Mouse (Mus musculus) forebrain, embryonic 13.5 days (tissue): ENCODE measurements around the gene Trcg1. TPM values are rescaled to one million over a fixed set of nuclear protein-coding genes. Genes with fewer than 3 reads are reported as not detected.

Source experiments
- ATAC-seq: fragments of 200-750 bp; cut with Nextera tagmentation; 2 replicates; pipeline ENCODE4 v1.8.0; 2017
- H3K27ac ChIP-seq: fragments of 300-500 bp; sonication (generic); 2 replicates; pipeline ENCODE4 v1.5.1; 2015; ENCODE audit warnings: inconsistent platforms, mild to moderate bottlenecking, moderate library complexity
- H3K27me3 ChIP-seq: fragments of 300-500 bp; sonication (generic); 2 replicates; pipeline ENCODE4 v1.6.1; 2015; ENCODE audit warnings: mild to moderate bottlenecking, inconsistent platforms
- H3K36me3 ChIP-seq: fragments of 300-500 bp; sonication (generic); 2 replicates; pipeline ENCODE4 v1.6.1; 2015; ENCODE audit warnings: mild to moderate bottlenecking, inconsistent platforms; ENCODE audit not compliant: poor library complexity, severe bottlenecking
- H3K4me1 ChIP-seq: fragments of 300-500 bp; sonication (generic); 2 replicates; pipeline ENCODE4 v1.6.1; 2015; ENCODE audit warnings: inconsistent platforms
- H3K4me2 ChIP-seq: fragments of 300-500 bp; sonication (generic); 2 replicates; pipeline ENCODE4 v1.6.1; 2015; ENCODE audit warnings: inconsistent platforms, mild to moderate bottlenecking, moderate library complexity
- H3K4me3 ChIP-seq: fragments of 300-500 bp; sonication (generic); 2 replicates; pipeline ENCODE4 v1.5.1; 2015; ENCODE audit warnings: mild to moderate bottlenecking, inconsistent platforms
- H3K9ac ChIP-seq: fragments of 300-500 bp; sonication (generic); 2 replicates; pipeline ENCODE4 v1.6.1; 2015; ENCODE audit warnings: mild to moderate bottlenecking, inconsistent platforms
- H3K9me3 ChIP-seq: fragments of 300-500 bp; sonication (generic); replicated peaks from 2 replicates; pipeline ENCODE4 v1.6.1; 2016; ENCODE audit warnings: inconsistent platforms
- WGBS: fragments of 180-500 bp; shearing (Covaris S2); methylation state at CpG from one replicate; pipeline ENCODE4 v1.1.7; 2015; 5-methylcytosine and 5-hydroxymethylcytosine counted together
- polyA plus RNA-seq: library from polyadenylated mRNA; unstranded; fragments of >200 nt; fragmentation: Nextera tagmentation; extraction: Ambion mirVana; gene quantifications from 2 replicates; pipeline ENCODE4 v1.2.1, GENCODE M21; 2015

Trcg1 gene
- polyA plus RNA-seq, 1 experiment from 2014 or later = not detected

DNA sequence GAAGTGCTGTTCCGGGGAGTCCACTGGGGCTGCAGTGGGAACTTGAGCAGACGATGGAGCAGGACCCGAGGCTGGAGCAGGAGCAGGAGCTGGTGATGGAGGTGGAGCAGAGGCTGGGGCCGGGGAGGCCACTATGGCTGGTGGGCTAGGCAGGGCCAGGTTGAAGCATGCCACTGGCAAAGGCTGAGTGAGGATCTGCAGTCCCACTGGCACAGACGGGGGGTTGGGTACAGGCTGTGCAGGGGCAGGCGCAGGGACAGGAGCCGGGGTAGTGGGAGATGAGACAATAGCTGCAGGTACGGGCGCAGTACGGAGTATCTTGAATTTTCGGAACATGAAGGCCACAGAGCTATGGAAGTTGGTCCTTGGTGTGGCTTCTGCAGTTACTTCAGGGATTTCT, 20.5 kb downstream of the Trcg1 start:
- no peak for ATAC-seq
- Histone ChIP-seq H3K36me3 (peaks cover 54% of the 10 kb centered on the region), H3K27me3 (peaks cover 4% of the 10 kb centered on the region; the same call in 1 of the 2 replicates), H3K4me3 (no peak overlapping the region), H3K9ac (no peak overlapping the region), H3K27ac (no peak overlapping the region), H3K4me1 (peaks cover 11% of the 10 kb centered on the region), H3K4me2 (no peak overlapping the region), H3K9me3 (no peaks in the 10 kb centered on the region)
- 94% methylated on average over 11 of the region's 11 CpGs for WGBS

DNA sequence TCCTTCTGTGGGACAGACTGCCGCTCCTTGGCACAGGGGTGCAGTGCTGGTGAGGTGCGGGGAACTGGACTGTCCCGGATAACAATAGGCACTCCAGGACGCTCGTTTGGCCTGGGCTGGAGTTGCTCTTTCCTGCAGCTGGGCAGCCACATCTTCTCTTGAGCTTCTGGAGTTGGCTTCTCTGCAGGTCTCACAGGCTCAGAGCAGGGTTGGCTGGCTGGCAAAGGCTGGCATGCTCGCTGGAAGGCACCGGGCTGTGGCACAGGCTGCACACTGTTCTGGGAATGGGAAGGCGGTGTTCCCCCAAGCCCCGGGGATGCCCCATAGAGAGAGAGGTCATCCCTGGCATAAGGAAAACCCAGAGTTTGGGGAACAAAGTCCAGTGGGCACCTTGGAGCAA, 21.3 kb downstream of the Trcg1 start:
- Histone ChIP-seq H3K4me2 (no peak overlapping the region), H3K9ac (no peak overlapping the region), H3K27ac (no peak overlapping the region), H3K36me3 (peaks cover 50% of the 10 kb centered on the region), H3K9me3 (no peaks in the 10 kb centered on the region), H3K4me3 (no peak overlapping the region), H3K27me3 (peaks cover 4% of the 10 kb centered on the region; the same call in 1 of the 2 replicates), H3K4me1 (peaks cover 11% of the 10 kb centered on the region)
- WGBS = 92% methylated on average over 9 of the region's 9 CpGs
- ATAC-seq = no peak

DNA sequence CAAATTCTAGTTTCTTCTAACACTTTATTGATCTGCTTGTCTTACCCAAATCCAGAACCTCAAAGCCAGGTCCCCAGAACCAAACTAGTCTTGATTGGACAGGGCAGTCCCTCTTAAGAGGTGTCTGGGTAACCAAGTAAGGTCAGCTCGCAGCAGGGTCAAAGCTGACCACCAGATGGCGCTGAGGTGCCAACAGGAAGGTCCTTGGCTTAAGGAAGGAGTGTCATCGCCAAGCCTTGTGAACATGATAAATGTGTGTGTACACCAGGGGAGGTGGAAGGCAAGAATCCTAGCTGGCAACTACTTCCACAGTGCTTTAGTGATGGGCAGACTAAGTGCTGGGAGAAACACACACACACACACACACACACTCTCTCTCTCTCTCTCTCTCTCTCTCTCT, 23.4 kb downstream of the Trcg1 start:
- Histone ChIP-seq H3K9me3 (no peaks in the 10 kb centered on the region), H3K36me3 (peaks cover 31% of the 10 kb centered on the region), H3K4me3 (no peak overlapping the region), H3K27ac (no peak overlapping the region), H3K4me2 (no peak overlapping the region), H3K27me3 (peaks cover 14% of the 10 kb centered on the region; the same call in 1 of the 2 replicates), H3K4me1 (peaks cover 13% of the 10 kb centered on the region), H3K9ac (no peak overlapping the region)
- WGBS = 6% methylated on average over 3 of the region's 3 CpGs
- ATAC-seq = no peak

DNA sequence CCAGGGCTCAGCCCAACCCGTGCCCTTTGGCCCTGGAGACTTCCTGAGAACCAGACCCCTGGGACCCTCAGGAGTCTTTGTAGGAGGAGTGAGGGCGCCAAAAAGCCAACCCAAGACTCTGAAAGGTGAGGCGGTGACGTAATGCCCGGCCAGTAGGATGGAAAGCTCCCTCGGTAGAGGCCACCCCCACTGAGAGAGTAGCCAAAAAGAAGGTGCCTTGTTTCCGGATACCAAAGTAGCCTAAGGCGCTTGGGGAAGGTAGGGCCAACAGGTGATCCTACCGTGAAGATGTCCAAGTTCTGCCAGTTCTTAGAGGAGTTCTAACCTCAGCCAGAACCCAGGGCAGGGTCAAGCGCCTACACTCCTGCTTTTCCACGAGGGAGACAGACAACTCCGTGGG, 24.6 kb downstream of the Trcg1 start:
- Histone ChIP-seq H3K4me2 (peak overlapping the region; percentile 93), H3K4me3 (peak overlapping the region; percentile 69), H3K27ac (no peak overlapping the region), H3K4me1 (peaks cover 13% of the 10 kb centered on the region), H3K9ac (peak overlapping the region; percentile 72), H3K9me3 (no peaks in the 10 kb centered on the region), H3K36me3 (peaks cover 25% of the 10 kb centered on the region), H3K27me3 (peaks cover 20% of the 10 kb centered on the region; the same call in 1 of the 2 replicates)
- 21% methylated on average over 12 of the region's 12 CpGs for WGBS
- ATAC-seq = no peak

DNA sequence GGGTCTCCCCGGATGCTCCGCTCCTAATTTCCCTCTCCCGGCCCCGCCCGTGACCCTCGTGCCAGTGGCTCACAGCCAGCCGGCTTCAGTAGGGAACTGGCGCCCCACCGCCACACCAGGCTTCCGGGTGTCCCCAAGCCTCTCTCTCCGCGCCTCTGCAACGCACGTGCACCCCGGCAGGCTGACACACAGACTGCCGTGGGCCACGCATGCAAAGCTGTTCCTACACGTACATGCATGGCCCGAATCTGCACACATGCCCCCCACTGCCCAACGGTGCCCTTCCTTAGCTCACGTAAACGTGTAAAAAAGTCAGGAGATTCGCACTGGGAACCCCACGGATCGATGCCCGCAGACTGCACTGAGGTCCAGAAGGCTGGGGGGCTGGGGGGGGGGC, 25.2 kb downstream of the Trcg1 start:
- H3K9ac ChIP-seq = peak overlapping the region; percentile 72
- ATAC-seq = peak; percentile 52
- H3K27ac ChIP-seq = no peak overlapping the region
- H3K4me2 ChIP-seq = peak overlapping the region; percentile 93
- WGBS = under 1% methylated on average over 26 of the region's 26 CpGs
- H3K4me1 ChIP-seq = peaks cover 13% of the 10 kb centered on the region
- H3K9me3 ChIP-seq = no peaks in the 10 kb centered on the region
- peaks cover 20% of the 10 kb centered on the region; the same call in 1 of the 2 replicates for H3K27me3 ChIP-seq
- H3K36me3 ChIP-seq = peaks cover 20% of the 10 kb centered on the region
- H3K4me3 ChIP-seq = peak overlapping the region; percentile 69

DNA sequence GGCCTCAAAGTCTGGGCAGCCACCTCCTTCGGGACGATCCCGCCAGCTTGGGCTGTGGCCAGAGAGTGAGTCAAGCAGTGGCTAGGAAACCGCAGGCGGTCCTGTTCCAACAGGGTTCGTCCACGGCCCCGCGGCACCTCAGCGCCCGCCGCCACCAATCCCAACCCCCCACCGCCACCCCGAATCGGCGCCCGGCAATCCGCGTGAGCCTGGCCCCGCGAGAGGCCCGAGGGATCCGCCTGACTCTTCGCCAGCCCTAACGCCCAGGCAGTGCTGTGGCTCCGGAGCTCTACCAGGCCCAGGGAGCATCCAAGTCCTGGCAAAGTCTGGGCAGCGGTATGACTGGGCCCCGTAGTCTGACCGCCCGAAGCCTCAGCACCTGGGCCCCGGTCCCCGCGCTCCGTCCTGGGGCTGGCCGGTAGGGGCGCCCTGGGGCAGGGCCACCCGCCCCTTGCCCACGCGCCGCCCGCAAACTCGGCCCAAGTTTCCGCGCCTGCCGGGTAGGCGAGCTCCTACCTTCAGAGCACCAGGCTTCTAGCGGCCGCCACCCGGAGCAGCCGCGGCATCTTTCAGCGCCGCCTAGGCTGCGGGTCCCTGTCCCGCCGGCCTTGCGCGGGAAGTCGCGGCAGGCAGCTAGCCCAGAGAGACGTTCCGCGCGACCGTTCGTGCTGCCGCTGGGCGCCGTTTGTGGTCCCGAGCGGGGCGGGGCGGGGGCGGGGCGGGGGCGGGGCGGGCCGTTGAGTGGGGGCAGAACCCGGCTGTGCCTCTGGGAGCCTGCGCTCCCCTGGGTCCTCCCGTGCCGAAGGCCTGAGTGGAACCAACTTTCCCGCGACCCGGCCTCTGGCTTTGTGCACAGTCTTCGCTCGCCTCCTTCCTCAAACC, 25.8 kb downstream of the Trcg1 start, which contains the start of gene 1700017B05Rik:
1700017B05Rik (minus strand) TSS at position 700 of the 882 bp plus-strand sequence.
- no peaks in the 10 kb centered on the region for H3K9me3 ChIP-seq
- H3K9ac ChIP-seq = peak within 1 kb of the TSS; percentile 72
- ATAC-seq = peak; percentile 84
- peak within 1 kb of the TSS; percentile 69 for H3K4me3 ChIP-seq
- under 1% methylated on average over 75 of the region's 87 CpGs for WGBS
- peaks cover 20% of the 10 kb centered on the region; the same call in 1 of the 2 replicates for H3K27me3 ChIP-seq
- H3K27ac ChIP-seq = peak within 1 kb of the TSS; percentile 68
- H3K4me2 ChIP-seq = peak within 1 kb of the TSS; percentile 93
- H3K4me1 ChIP-seq = peaks cover 15% of the 10 kb centered on the region
- H3K36me3 ChIP-seq = peaks cover 13% of the 10 kb centered on the region

DNA sequence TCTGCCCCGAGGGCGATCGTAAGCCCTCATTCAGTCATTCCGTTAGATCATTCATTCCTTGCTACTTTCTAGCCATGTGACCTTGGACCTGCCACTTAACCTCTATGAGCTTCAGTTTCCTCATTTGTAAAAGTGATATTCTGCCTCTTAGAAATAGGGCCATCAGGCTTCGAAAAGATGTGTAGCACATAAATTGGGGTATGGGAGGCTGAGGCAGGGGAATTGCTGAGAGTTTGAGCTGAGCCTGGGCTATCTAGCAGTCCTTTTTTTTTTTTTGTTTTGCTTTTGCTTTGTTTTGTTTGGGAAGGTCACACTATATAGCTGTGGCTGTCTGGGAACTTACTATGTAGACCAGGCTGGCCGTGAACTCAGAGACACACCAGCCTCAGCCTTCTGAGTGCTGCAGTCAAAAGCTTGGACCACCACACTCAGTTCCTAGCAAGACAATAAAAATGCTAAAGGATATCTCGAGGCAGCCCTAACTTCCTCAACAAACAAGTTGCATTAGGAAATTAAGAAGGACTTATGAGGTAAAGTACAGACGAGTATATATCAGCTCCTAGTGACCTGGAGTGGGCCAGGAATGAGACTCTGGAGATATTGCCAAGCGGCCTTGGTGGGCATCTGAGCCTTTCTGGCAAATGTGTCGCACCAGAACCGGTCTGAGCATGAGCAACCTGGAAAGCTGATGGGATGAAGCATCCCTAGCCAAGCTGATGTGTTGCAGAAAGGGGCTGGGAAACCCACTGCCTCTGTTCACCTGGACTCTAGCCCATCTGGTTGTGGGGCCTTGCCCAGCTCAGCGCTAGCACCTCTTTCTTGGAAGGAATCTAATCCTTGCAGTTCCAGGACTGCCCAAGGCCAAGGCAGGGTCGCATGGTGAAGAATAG, 26.7 kb downstream of the Trcg1 start:
- Histone ChIP-seq H3K27ac (no peak overlapping the region), H3K9ac (peak overlapping the region; percentile 72), H3K4me3 (peak overlapping the region; percentile 69), H3K36me3 (peaks cover 4% of the 10 kb centered on the region; the same call in 1 of the 2 replicates), H3K9me3 (no peaks in the 10 kb centered on the region), H3K27me3 (peaks cover 20% of the 10 kb centered on the region; the same call in 1 of the 2 replicates), H3K4me2 (peak overlapping the region; percentile 93), H3K4me1 (peaks cover 24% of the 10 kb centered on the region)
- WGBS = 55% methylated on average over 13 of the region's 13 CpGs
- no peak for ATAC-seq

DNA sequence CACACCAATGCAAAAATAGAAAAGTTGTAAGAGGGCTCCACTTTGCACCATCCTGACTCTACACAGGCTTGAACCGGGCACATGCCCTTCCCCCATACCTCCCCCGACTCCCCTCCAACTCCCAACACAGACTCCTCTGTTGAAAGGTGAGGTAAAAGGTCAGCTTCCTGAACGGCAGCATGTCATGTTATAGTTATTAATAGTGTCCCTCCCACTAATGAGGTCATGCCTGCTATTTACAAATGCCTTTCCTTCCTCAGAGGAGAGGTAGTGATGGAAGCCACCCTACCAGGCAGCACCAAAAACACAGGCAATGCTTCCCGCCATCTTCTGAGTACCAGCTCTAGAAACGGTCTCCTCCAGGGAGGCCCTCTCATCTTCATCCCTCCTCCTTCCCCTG, 28.8 kb downstream of the Trcg1 start:
- 55% methylated on average over 5 of the region's 5 CpGs for WGBS
- Histone ChIP-seq H3K9me3 (no peaks in the 10 kb centered on the region), H3K4me2 (no peak overlapping the region), H3K27me3 (peaks cover 20% of the 10 kb centered on the region; the same call in 1 of the 2 replicates), H3K27ac (no peak overlapping the region), H3K9ac (no peak overlapping the region), H3K36me3 (no peaks in the 10 kb centered on the region), H3K4me1 (peaks cover 45% of the 10 kb centered on the region), H3K4me3 (no peak overlapping the region)
- ATAC-seq = no peak

DNA sequence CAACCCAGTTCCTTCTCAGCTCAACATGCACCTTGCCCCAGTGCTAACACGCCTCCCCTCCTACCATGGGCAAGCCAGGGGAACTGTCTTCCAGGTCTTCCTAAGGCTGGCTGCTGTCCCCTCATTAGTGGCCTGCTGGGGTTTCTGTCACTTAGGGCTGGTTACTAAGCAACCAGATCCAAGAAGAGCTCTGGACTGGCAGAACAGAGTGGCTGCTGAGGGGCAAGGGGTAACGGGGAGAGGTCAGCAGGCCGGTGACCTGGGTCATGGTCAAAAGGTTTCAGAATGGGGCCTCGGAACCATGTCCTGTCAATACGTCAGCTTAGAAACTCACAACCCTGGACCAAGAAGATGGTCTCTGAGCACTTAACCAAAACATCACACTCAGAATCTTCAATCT, 31.1 kb downstream of the Trcg1 start:
- peaks cover 16% of the 10 kb centered on the region; the same call in 1 of the 2 replicates for H3K27me3 ChIP-seq
- WGBS = 17% methylated on average over 5 of the region's 5 CpGs
- H3K4me1 ChIP-seq = peaks cover 49% of the 10 kb centered on the region
- no peak overlapping the region for H3K27ac ChIP-seq
- H3K9me3 ChIP-seq = no peaks in the 10 kb centered on the region
- no peaks in the 10 kb centered on the region for H3K36me3 ChIP-seq
- no peak overlapping the region for H3K9ac ChIP-seq
- H3K4me3 ChIP-seq = no peak overlapping the region
- no peak overlapping the region for H3K4me2 ChIP-seq
- ATAC-seq = no peak

DNA sequence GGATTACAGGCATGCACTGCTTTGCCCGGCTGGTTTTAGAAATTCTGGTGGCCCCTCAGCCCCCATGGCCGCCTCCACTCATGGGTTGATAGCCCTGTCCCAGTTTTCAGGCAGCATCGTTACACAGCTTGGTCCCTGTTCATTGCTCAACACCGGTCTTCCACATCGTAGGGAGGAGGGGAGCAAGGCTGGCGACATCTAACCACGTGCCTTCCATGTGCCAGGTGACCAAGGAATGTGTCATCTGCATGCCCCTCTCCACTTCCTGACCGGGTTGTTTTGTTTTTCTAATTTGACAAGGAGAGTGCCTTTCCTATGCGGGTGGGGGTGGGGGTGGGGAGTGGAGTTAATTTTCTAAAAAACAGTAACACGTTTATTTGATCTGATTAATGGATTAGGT, 31.7 kb downstream of the Trcg1 start:
- no peak overlapping the region for H3K4me3 ChIP-seq
- peaks cover 46% of the 10 kb centered on the region for H3K4me1 ChIP-seq
- no peak overlapping the region for H3K27ac ChIP-seq
- peaks cover 16% of the 10 kb centered on the region; the same call in 1 of the 2 replicates for H3K27me3 ChIP-seq
- ATAC-seq = no peak
- H3K36me3 ChIP-seq = no peaks in the 10 kb centered on the region
- no peak overlapping the region for H3K4me2 ChIP-seq
- 12% methylated on average over 10 of the region's 10 CpGs for WGBS
- no peak overlapping the region for H3K9ac ChIP-seq
- no peaks in the 10 kb centered on the region for H3K9me3 ChIP-seq

DNA sequence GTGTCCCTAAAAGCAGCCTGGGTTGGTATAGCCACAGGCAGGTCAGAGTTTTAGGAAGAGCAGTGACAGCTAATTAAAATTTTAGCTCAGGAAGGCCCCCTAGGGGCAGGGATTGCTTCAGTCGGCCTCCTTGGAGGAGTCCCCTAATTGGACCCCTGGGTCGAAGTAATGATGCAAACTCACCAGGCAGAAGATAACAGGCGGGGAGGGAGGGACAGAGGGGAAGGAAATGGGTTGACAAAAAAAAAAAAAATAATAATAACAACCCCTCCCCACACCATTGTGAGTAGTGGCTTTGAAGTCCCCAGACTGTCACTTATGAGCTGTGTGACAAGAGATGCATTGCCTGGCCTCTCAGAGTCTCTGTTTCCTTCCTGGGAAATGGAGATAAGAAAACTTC, 32.2 kb downstream of the Trcg1 start:
- peaks cover 46% of the 10 kb centered on the region for H3K4me1 ChIP-seq
- no peaks in the 10 kb centered on the region for H3K9me3 ChIP-seq
- H3K9ac ChIP-seq = no peak overlapping the region
- no peak overlapping the region for H3K4me3 ChIP-seq
- no peak overlapping the region for H3K4me2 ChIP-seq
- 3% methylated on average over 2 of the region's 3 CpGs for WGBS
- H3K27ac ChIP-seq = no peak overlapping the region
- peaks cover 11% of the 10 kb centered on the region; the same call in 1 of the 2 replicates for H3K27me3 ChIP-seq
- H3K36me3 ChIP-seq = no peaks in the 10 kb centered on the region
- no peak for ATAC-seq

DNA sequence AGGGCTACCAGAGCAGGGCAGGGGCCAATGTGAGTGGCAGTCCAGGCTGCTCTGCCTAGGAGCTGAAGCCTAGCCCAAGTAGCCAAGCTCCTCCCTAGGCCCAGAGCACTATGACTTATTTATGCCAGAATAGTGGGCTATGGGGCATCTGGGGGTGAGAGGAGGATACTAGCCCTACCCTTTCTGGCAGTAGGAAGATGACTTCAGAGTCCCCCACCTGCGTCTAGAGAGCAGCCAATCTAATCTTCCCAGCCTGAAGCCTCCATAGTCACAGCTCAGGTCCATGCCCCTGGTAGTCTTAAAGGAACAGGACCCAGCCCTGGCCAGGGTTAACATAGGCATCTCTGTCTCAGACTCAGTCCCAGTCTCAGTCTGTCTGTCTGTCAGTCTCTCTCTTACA, 33.0 kb downstream of the Trcg1 start:
- Histone ChIP-seq H3K36me3 (no peaks in the 10 kb centered on the region), H3K27me3 (peaks cover 9% of the 10 kb centered on the region; the same call in 1 of the 2 replicates), H3K4me3 (no peak overlapping the region), H3K4me1 (peaks cover 46% of the 10 kb centered on the region), H3K9ac (no peak overlapping the region), H3K4me2 (no peak overlapping the region), H3K9me3 (no peaks in the 10 kb centered on the region), H3K27ac (no peak overlapping the region)
- WGBS = 13% methylated on average over 1 of the region's 1 CpGs
- ATAC-seq = no peak
